Mouse (Mus musculus): Measurements from ENCODE around the gene Tut4.

GRCm38 (mm10) chr4:108458201-108458741 is 955 bp upstream of the Tut4 start:
- TF ChIP-seq POLR2A (IDR thresholded peaks at IDR 0.05; ENCODE audit: low read depth, low read length) (no peak), CTCF (IDR thresholded peaks at IDR 0.05; ENCODE audit: extremely low read depth, insufficient read depth, insufficient read length, insufficient replicate concordance) (no peak)

Data from spleen, adult 2 months (tissue).